Mouse (Mus musculus) CH12.LX (cell line): ENCODE results near the gene Mgat5.

Source experiments
- BHLHE40 ChIP-seq: IDR thresholded peaks from 2 replicates; pipeline ENCODE4 v1.6.1; 2011; ENCODE audit warnings: mild to moderate bottlenecking, low read depth, low read length, improper control_type of control experiment
- CTCF ChIP-seq, 2 experiments: IDR thresholded peaks in 1 of 2; conservative IDR thresholded peaks in 1 of 2; 2 replicates each; pipeline ENCODE4 v1.5.1; 2011 to 2012; ENCODE audit warnings: low read depth in 2 of 2, low read length in 2 of 2, improper control_type of control experiment in 1 of 2, inconsistent platforms in 1 of 2, mild to moderate bottlenecking in 1 of 2, moderate library complexity in 1 of 2
- MAFK ChIP-seq: IDR thresholded peaks from 2 replicates; pipeline ENCODE4 v1.6.1; 2011; ENCODE audit warnings: low read length, improper control_type of control experiment; ENCODE audit not compliant: insufficient replicate concordance
- MAX ChIP-seq: IDR thresholded peaks from 2 replicates; pipeline ENCODE4 v1.6.1; 2011; ENCODE audit warnings: low read length, improper control_type of control experiment
- MXI1 ChIP-seq: IDR thresholded peaks from 2 replicates; pipeline ENCODE4 v1.6.1; 2011; ENCODE audit warnings: mild to moderate bottlenecking, low read depth, low read length, improper control_type of control experiment
- POLR2A ChIP-seq: IDR thresholded peaks from 2 replicates; pipeline ENCODE4 v1.6.1; 2011; ENCODE audit warnings: low read depth, mild to moderate bottlenecking, improper control_type of control experiment, low read length
- POLR2AphosphoS2 ChIP-seq: IDR thresholded peaks from 2 replicates; pipeline ENCODE4 v1.6.1; 2011; ENCODE audit warnings: low read depth, low read length, improper control_type of control experiment
- TBP ChIP-seq: conservative IDR thresholded peaks from 2 replicates; pipeline ENCODE4 v1.6.1; 2011; ENCODE audit warnings: low read depth, low read length, improper control_type of control experiment
- ZC3H11A ChIP-seq: IDR thresholded peaks from 2 replicates; pipeline ENCODE4 v1.6.1; 2012; ENCODE audit warnings: low read depth, mild to moderate bottlenecking, inconsistent platforms, low read length, improper control_type of control experiment
- ZKSCAN1 ChIP-seq: IDR thresholded peaks from 2 replicates; pipeline ENCODE4 v1.6.1; 2012; ENCODE audit warnings: low read depth, inconsistent platforms, low read length, improper control_type of control experiment, borderline replicate concordance

GRCm38 (mm10) chr1:127271156-127271555 lies 66.3 kb downstream of the Mgat5 start:
- no peak for TF ChIP-seq POLR2AphosphoS2
- TF ChIP-seq ZC3H11A: no peak
- TF ChIP-seq TBP: no peak
- TF ChIP-seq BHLHE40: no peak
- TF ChIP-seq MAFK: no peak
- no peak for TF ChIP-seq CTCF (conservative IDR thresholded peaks at IDR 0.05 in 1 of 2, IDR thresholded peaks at IDR 0.05 in 1 of 2; ENCODE audit: low read depth in 2 of 2, low read length in 2 of 2)
- TF ChIP-seq POLR2A: no peak
- no peak for TF ChIP-seq ZKSCAN1
- TF ChIP-seq MAX: no peak
- no peak for TF ChIP-seq MXI1
